In the genomic region with DNA sequence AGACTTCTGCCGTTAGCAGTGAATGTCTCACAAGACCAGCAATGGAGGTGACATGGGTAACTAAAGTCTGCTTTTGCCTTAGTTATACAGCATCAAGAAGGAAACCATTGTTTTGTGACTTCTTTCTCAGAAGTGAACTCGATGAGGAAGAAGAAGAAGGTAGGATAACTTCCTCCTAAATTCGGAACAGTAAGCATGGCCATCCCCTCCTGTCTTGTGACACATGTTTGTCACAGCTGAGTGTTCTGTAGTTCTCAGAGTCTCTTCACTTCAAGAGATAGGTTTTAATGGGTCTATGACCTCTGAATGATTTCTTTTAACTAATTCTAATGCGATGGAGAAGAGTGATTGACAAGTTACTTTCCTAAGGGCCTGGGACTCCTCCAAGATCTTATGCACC, we compare ENCODE assay signal across 24 mouse cellular contexts.
A peak's percentile ranks its signal among the peaks of the same experiment; 100 is the strongest.
DNase-seq lines count a peak whose midpoint lies in the region; ATAC-seq and TF ChIP-seq lines count a peak whose summit lies in the region.
"Had no signal": no experiment of that assay in that cellular context is flagged by ENCODE, and none has a peak within 500 bp of the region (broad histone marks: within the 10 kb centered on the region; RNA-seq: fewer than 3 reads in every experiment).

No protein-coding gene starts in this region.

- no peak overlapping the region for H3K4me3 ChIP-seq in heart, embryonic 13.5 days
- no peak overlapping the region for H3K4me3 ChIP-seq in heart, adult 2 months
- no peak overlapping the region for H3K4me3 ChIP-seq in spleen, adult 2 months (ENCODE audit: extremely low read depth, insufficient read depth, insufficient read length)
- no peak overlapping the region for H3K4me3 ChIP-seq in small intestine, adult 2 months (ENCODE audit: low read depth, low read length)
- no peak overlapping the region for H3K4me3 ChIP-seq in hindbrain, embryonic 10.5 days
- H3K4me3 ChIP-seq: forebrain, embryonic 13.5 days; hindbrain, embryonic 15.5 days; midbrain, embryonic 13.5 days; myocyte; neural tube, embryonic 13.5 days had no signal

- H3K9ac ChIP-seq in heart, embryonic 13.5 days, result no peak overlapping the region
- H3K9ac ChIP-seq in heart, adult 2 months (ENCODE audit: low read depth, low read length), result no peak overlapping the region
- H3K9ac ChIP-seq: forebrain, embryonic 13.5 days; hindbrain, embryonic 15.5 days; liver, postnatal 0 days; midbrain, embryonic 13.5 days; neural tube, embryonic 13.5 days had no signal

- TF ChIP-seq EP300 in heart, adult 2 months (IDR thresholded peaks at IDR 0.05; ENCODE audit: insufficient read depth, low read depth, low read length), result no peak

- ATAC-seq in heart, embryonic 13.5 days (ENCODE audit: extremely low read depth, insufficient number of reproducible peaks, low FRiP score, low TSS enrichment), result no peak
- ATAC-seq in granulocyte monocyte progenitor cell, adult 5-6 weeks (replicated peaks; ENCODE audit: poor library complexity, severe bottlenecking), result peak; percentile 52
- ATAC-seq: forebrain, embryonic 13.5 days; liver, postnatal 0 days; lung, postnatal 0 days; midbrain, embryonic 13.5 days had no signal

- no peaks in the 10 kb centered on the region for H3K9me3 ChIP-seq in heart, embryonic 13.5 days
- no peaks in the 10 kb centered on the region for H3K9me3 ChIP-seq in hindbrain, embryonic 10.5 days
- H3K9me3 ChIP-seq: forebrain, embryonic 13.5 days; hindbrain, embryonic 15.5 days; megakaryocyte, embryonic 14.5 days; midbrain, embryonic 13.5 days; neural tube, embryonic 13.5 days had no signal

- no peak for DNase-seq in heart, adult 2 months
- peak; percentile 11 to 32 for DNase-seq in spleen, adult 2 months (ENCODE audit: low read depth in 1 of 2, low spot score in 2 of 2)
- DNase-seq in spleen, postnatal 10 days (ENCODE audit: low spot score in 2 of 2), result no peak
- no peak for DNase-seq in hindbrain, embryonic 10.5 days (ENCODE audit: low spot score)
- DNase-seq in right cerebral cortex, postnatal 4 days, result no peak
- DNase-seq: adrenal gland, postnatal 25 days; cerebellum, adult 18-20 months; cerebellum, postnatal 25 days; kidney, adult 2 months; liver; liver, postnatal 0 days; right cerebral cortex, adult 18-20 months; thymus, adult 18-20 months had no signal

- no peaks in the 10 kb centered on the region; the same call in 1 of the 2 replicates for H3K4me1 ChIP-seq in heart, embryonic 13.5 days
- H3K4me1 ChIP-seq in heart, adult 2 months (ENCODE audit: control insufficient read depth, insufficient read depth, low read length), result peaks cover 1% of the 10 kb centered on the region; the same call in 1 of the 2 replicates
- peaks cover 20% of the 10 kb centered on the region for H3K4me1 ChIP-seq in spleen, adult 2 months (ENCODE audit: control insufficient read depth, insufficient read depth, insufficient read length)
- H3K4me1 ChIP-seq in small intestine, adult 2 months (ENCODE audit: control insufficient read depth, insufficient read depth, insufficient read length, low read length), result no peaks in the 10 kb centered on the region
- no peaks in the 10 kb centered on the region; the same call in 1 of the 2 replicates for H3K4me1 ChIP-seq in hindbrain, embryonic 10.5 days (replicated peaks)
- H3K4me1 ChIP-seq: forebrain, embryonic 13.5 days; hindbrain, embryonic 15.5 days; midbrain, embryonic 13.5 days; neural tube, embryonic 13.5 days had no signal

- intact Hi-C loops in heart, adult 2 months (cut with DNase I), result no loop called here

- peak overlapping the region; percentile 34; the same call in 1 of the 2 replicates for H3K27ac ChIP-seq in heart, embryonic 13.5 days (replicated peaks)
- H3K27ac ChIP-seq in heart, adult 2 months, result no peak overlapping the region; the same call in 1 of the 2 replicates
- H3K27ac ChIP-seq in spleen, adult 2 months (ENCODE audit: insufficient read depth, low read length), result peak overlapping the region; percentile 82; the same call in 1 of the 2 replicates
- H3K27ac ChIP-seq in small intestine, adult 2 months (ENCODE audit: insufficient read depth, low read depth, low read length), result peak overlapping the region; percentile 66
- H3K27ac ChIP-seq in hindbrain, embryonic 10.5 days, result no peak overlapping the region
- H3K27ac ChIP-seq: forebrain, embryonic 13.5 days; hindbrain, embryonic 15.5 days; kidney, postnatal 0 days; midbrain, embryonic 13.5 days; neural tube, embryonic 13.5 days had no signal

- no peaks in the 10 kb centered on the region for H3K36me3 ChIP-seq in heart, embryonic 13.5 days
- no peaks in the 10 kb centered on the region for H3K36me3 ChIP-seq in heart, adult 2 months (ENCODE audit: control insufficient read depth, insufficient read depth, low read length)
- no peaks in the 10 kb centered on the region for H3K36me3 ChIP-seq in spleen, adult 2 months (ENCODE audit: control insufficient read depth, insufficient read depth, low read length)
- H3K36me3 ChIP-seq in small intestine, adult 2 months (ENCODE audit: control insufficient read depth, insufficient read depth, low read length), result no peaks in the 10 kb centered on the region
- no peaks in the 10 kb centered on the region for H3K36me3 ChIP-seq in hindbrain, embryonic 10.5 days
- H3K36me3 ChIP-seq: hindbrain, embryonic 15.5 days; midbrain, embryonic 13.5 days; neural tube, embryonic 13.5 days had no signal

- TF ChIP-seq CTCF in heart, adult 2 months (IDR thresholded peaks at IDR 0.05), result no peak
- TF ChIP-seq CTCF in spleen, adult 2 months (IDR thresholded peaks at IDR 0.05; ENCODE audit: extremely low read depth, insufficient read depth, insufficient read length, insufficient replicate concordance), result no peak
- TF ChIP-seq CTCF in small intestine, adult 2 months (IDR thresholded peaks at IDR 0.05; ENCODE audit: extremely low read depth, insufficient read length, insufficient replicate concordance, low read depth, low read length), result no peak

- no peaks in the 10 kb centered on the region for H3K79me2 ChIP-seq in heart, adult 2 months (replicated peaks; ENCODE audit: control insufficient read depth, insufficient read depth, low read length)

- no peak for TF ChIP-seq POLR2A in heart, adult 2 months (IDR thresholded peaks at IDR 0.05; ENCODE audit: insufficient read depth, low read depth, low read length)
- TF ChIP-seq POLR2A in spleen, adult 2 months (IDR thresholded peaks at IDR 0.05; ENCODE audit: low read depth, low read length), result no peak
- no peak for TF ChIP-seq POLR2A in small intestine, adult 2 months (IDR thresholded peaks at IDR 0.05; ENCODE audit: low read depth, low read length)

- H3K27me3 ChIP-seq in heart, embryonic 13.5 days (replicated peaks), result no peaks in the 10 kb centered on the region
- no peaks in the 10 kb centered on the region for H3K27me3 ChIP-seq in heart, adult 2 months (ENCODE audit: control insufficient read depth, insufficient read depth, low read length)
- no peaks in the 10 kb centered on the region for H3K27me3 ChIP-seq in spleen, adult 2 months (ENCODE audit: control insufficient read depth, insufficient read depth, low read length)
- H3K27me3 ChIP-seq in small intestine, adult 2 months (ENCODE audit: control insufficient read depth, insufficient read depth, low read length), result no peaks in the 10 kb centered on the region
- no peaks in the 10 kb centered on the region for H3K27me3 ChIP-seq in hindbrain, embryonic 10.5 days (ENCODE audit: insufficient read depth, poor library complexity, severe bottlenecking)
- H3K27me3 ChIP-seq: forebrain, embryonic 13.5 days; hindbrain, embryonic 15.5 days; megakaryocyte, embryonic 14.5 days; midbrain, embryonic 13.5 days; neural tube, embryonic 13.5 days had no signal

- WGBS in heart, embryonic 13.5 days, result 89% methylated on average over 4 of the region's 4 CpGs
- WGBS in heart, adult 2 months, result 90% methylated on average over 4 of the region's 4 CpGs
- WGBS in spleen, adult 2 months, result 46% methylated on average over 4 of the region's 4 CpGs
- WGBS in small intestine, adult 2 months, result 82% methylated on average over 4 of the region's 4 CpGs
- 93% methylated on average over 4 of the region's 4 CpGs for WGBS in hindbrain, embryonic 10.5 days

- no peak overlapping the region for H3K4me2 ChIP-seq in heart, embryonic 13.5 days
- H3K4me2 ChIP-seq: forebrain, embryonic 13.5 days; hindbrain, embryonic 15.5 days; midbrain, embryonic 13.5 days; neural tube, embryonic 13.5 days had no signal

Comparison
In these comparisons a context has a peak if more than half of its experiments do, and no peak if none do; other contexts are left out.
1. H3K27ac ChIP-seq: peak in heart, embryonic 13.5 days (single experiment), spleen, adult 2 months (single experiment) and small intestine, adult 2 months (single experiment); none in heart, adult 2 months (single experiment) and hindbrain, embryonic 10.5 days (single experiment).
2. DNase-seq: peak in spleen, adult 2 months (2 of 2); none in heart, adult 2 months (0 of 2), spleen, postnatal 10 days (0 of 2), hindbrain, embryonic 10.5 days (single experiment) and right cerebral cortex, postnatal 4 days (single experiment).